Mouse (Mus musculus) CH12.LX (cell line): Measurements from ENCODE around the gene Clmp.

Experiments
- CHD2 ChIP-seq: IDR thresholded peaks from 2 replicates; pipeline ENCODE4 v1.6.1; 2011; ENCODE audit warnings: low read length, improper control_type of control experiment
- CTCF ChIP-seq, 2 experiments: IDR thresholded peaks in 1 of 2; conservative IDR thresholded peaks in 1 of 2; 2 replicates each; pipeline ENCODE4 v1.5.1; 2011 to 2012; ENCODE audit warnings: low read depth in 2 of 2, low read length in 2 of 2, improper control_type of control experiment in 1 of 2, inconsistent platforms in 1 of 2, mild to moderate bottlenecking in 1 of 2, moderate library complexity in 1 of 2
- EP300 ChIP-seq: IDR thresholded peaks from 2 replicates; pipeline ENCODE4 v1.6.1; 2011; ENCODE audit warnings: low read length, improper control_type of control experiment
- MAX ChIP-seq: IDR thresholded peaks from 2 replicates; pipeline ENCODE4 v1.6.1; 2011; ENCODE audit warnings: low read length, improper control_type of control experiment
- MEF2A ChIP-seq: IDR thresholded peaks from 2 replicates; pipeline ENCODE4 v1.6.1; 2014; ENCODE audit warnings: low read depth, mild to moderate bottlenecking, inconsistent platforms, low read length, improper control_type of control experiment, borderline replicate concordance
- MXI1 ChIP-seq: IDR thresholded peaks from 2 replicates; pipeline ENCODE4 v1.6.1; 2011; ENCODE audit warnings: mild to moderate bottlenecking, low read depth, low read length, improper control_type of control experiment
- POLR2A ChIP-seq: IDR thresholded peaks from 2 replicates; pipeline ENCODE4 v1.6.1; 2011; ENCODE audit warnings: low read depth, mild to moderate bottlenecking, improper control_type of control experiment, low read length
- POLR2AphosphoS2 ChIP-seq: IDR thresholded peaks from 2 replicates; pipeline ENCODE4 v1.6.1; 2011; ENCODE audit warnings: low read depth, low read length, improper control_type of control experiment
- RAD21 ChIP-seq: IDR thresholded peaks from 2 replicates; pipeline ENCODE4 v1.6.1; 2011; ENCODE audit warnings: low read depth, mild to moderate bottlenecking, low read length, improper control_type of control experiment, moderate library complexity
- SIN3A ChIP-seq: IDR thresholded peaks from 2 replicates; pipeline ENCODE4 v1.6.1; 2012; ENCODE audit warnings: low read length, improper control_type of control experiment, inconsistent platforms
- SMC3 ChIP-seq: IDR thresholded peaks from 2 replicates; pipeline ENCODE4 v1.6.1; 2011; ENCODE audit warnings: low read depth, low read length, improper control_type of control experiment
- TCF12 ChIP-seq: IDR thresholded peaks from 2 replicates; pipeline ENCODE4 v1.6.1; 2014; ENCODE audit warnings: low read depth, mild to moderate bottlenecking, inconsistent platforms, low read length, improper control_type of control experiment

DNA sequence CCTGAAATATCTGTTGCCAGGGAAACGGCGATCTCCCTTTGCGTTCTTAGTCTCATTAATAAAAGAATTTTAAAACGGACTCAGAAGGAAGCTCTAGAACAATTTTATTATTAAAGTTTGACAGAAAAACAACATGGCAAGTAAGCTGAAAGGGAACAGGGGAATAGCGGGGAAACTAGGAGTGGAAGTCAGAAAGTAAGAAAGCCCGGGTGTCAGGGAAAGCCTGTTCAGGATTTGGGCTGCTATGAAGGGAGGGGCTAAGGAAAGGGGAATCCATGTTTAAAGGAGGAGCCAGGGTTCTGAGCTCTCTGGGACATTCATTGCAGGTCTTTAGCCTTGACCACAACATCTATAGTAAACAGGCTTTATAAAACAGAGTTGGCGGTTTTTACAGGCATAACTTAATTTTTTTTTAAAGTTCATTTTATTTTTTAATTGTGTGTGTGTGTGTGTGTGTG, 45.9 kb downstream of the Clmp start:
- no peak for TF ChIP-seq SMC3
- no peak for TF ChIP-seq CTCF (conservative IDR thresholded peaks at IDR 0.05 in 1 of 2, IDR thresholded peaks at IDR 0.05 in 1 of 2; ENCODE audit: low read depth in 2 of 2, low read length in 2 of 2)
- TF ChIP-seq MAX: no peak
- TF ChIP-seq RAD21: no peak
- TF ChIP-seq EP300: no peak
- no peak for TF ChIP-seq POLR2A
- no peak for TF ChIP-seq CHD2
- no peak for TF ChIP-seq MEF2A
- TF ChIP-seq TCF12: no peak
- no peak for TF ChIP-seq MXI1
- no peak for TF ChIP-seq POLR2AphosphoS2
- TF ChIP-seq SIN3A: no peak
